In the genomic region with DNA sequence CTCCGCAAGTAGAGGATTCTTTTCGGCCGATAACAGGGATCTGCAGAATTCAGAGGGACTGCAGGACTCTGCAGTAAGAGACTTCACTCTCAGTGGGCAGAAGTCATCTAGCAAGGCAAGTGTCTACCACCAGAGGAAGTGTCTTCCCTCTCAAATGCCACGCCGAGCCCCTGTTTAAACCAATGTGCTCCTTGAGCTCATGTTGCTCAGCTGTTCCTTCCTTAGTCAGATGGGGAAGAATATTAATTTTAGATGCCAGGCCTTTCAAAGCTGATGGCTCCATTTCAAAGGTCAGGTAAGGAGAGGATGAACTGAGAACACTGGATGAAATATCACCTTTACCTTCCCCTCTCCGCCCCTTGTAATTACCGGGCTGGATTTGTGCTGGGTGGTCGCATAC, we compare ENCODE assay signal across 30 mouse cellular contexts. TPM values are rescaled to one million over a fixed set of nuclear protein-coding genes. Genes with fewer than 3 reads are reported as not detected.
DNase-seq lines count a peak whose midpoint lies in the region; ATAC-seq and TF ChIP-seq lines count a peak whose summit lies in the region.
"Had no signal": no experiment of that assay in that cellular context is flagged by ENCODE, and none has a peak within 500 bp of the region (broad histone marks: within the 10 kb centered on the region; RNA-seq: fewer than 3 reads in every experiment).

A gene (minus strand): TSS at position 139 of the 400 bp plus-strand sequence.

- H3K27me3 ChIP-seq in heart, adult 2 months (ENCODE audit: control insufficient read depth, insufficient read depth, low read length): no peaks in the 10 kb centered on the region
- no peaks in the 10 kb centered on the region for H3K27me3 ChIP-seq in heart, embryonic 11.5 days (ENCODE audit: control insufficient read depth, insufficient read depth, low read length)
- no peaks in the 10 kb centered on the region for H3K27me3 ChIP-seq in kidney, embryonic 14.5 days (ENCODE audit: control insufficient read depth, insufficient read depth, low read length)
- H3K27me3 ChIP-seq: CH12.LX; embryonic facial prominence, embryonic 13.5 days; forebrain, embryonic 13.5 days; heart, embryonic 13.5 days; intestine, embryonic 15.5 days; limb, embryonic 12.5 days; liver, embryonic 12.5 days; midbrain, embryonic 13.5 days; Patski had no signal

- no peak within 1 kb of the TSS for H3K4me3 ChIP-seq in heart, adult 2 months
- no peak within 1 kb of the TSS for H3K4me3 ChIP-seq in heart, embryonic 11.5 days (ENCODE audit: low read depth, low read length)
- no peak within 1 kb of the TSS for H3K4me3 ChIP-seq in kidney, embryonic 14.5 days (ENCODE audit: low read length)
- H3K4me3 ChIP-seq: embryonic facial prominence, embryonic 13.5 days; forebrain, embryonic 13.5 days; heart, embryonic 13.5 days; hindbrain, embryonic 10.5 days; intestine, embryonic 15.5 days; limb, embryonic 12.5 days; liver, embryonic 12.5 days; megakaryocyte, embryonic 14.5 days; midbrain, embryonic 13.5 days had no signal

- DNase-seq in heart, adult 2 months: no peak
- DNase-seq in gastrocnemius, adult 18-20 months (ENCODE audit: low spot score): peak; percentile 70
- DNase-seq in gastrocnemius, postnatal 14 days: no peak
- no peak for DNase-seq in heart, postnatal 4 days
- no peak for DNase-seq in adrenal gland, adult (ENCODE audit: inconsistent age in 2 of 2, low spot score in 1 of 2)
- DNase-seq: adrenal gland, adult 2 months; cerebellum, adult 18-20 months; cerebellum, postnatal 25 days; kidney, adult 9 months; layer of hippocampus, postnatal 36 days; lung, adult 2 months; right cerebral cortex, postnatal 25 days; thymus, postnatal 25 days had no signal

- no peak for ATAC-seq in heart, embryonic 11.5 days (replicated peaks; ENCODE audit: insufficient number of reproducible peaks, low FRiP score, low TSS enrichment)
- no peak for ATAC-seq in kidney, embryonic 14.5 days (ENCODE audit: low FRiP score, low TSS enrichment)
- ATAC-seq: forebrain, embryonic 13.5 days; hindbrain, embryonic 16.5 days; intestine, embryonic 15.5 days; liver, embryonic 12.5 days; midbrain, embryonic 13.5 days; Patski had no signal

- 66% methylated on average over 8 of the region's 8 CpGs for WGBS in heart, adult 2 months
- WGBS in heart, embryonic 11.5 days (ENCODE audit: insufficient replicate concordance): 72% methylated on average over 8 of the region's 8 CpGs
- 84% methylated on average over 8 of the region's 8 CpGs for WGBS in kidney, embryonic 14.5 days

- no peak within 1 kb of the TSS for H3K9ac ChIP-seq in heart, adult 2 months (ENCODE audit: low read depth, low read length)
- no peak within 1 kb of the TSS for H3K9ac ChIP-seq in heart, embryonic 11.5 days (ENCODE audit: low read depth, low read length)
- no peak within 1 kb of the TSS for H3K9ac ChIP-seq in kidney, embryonic 14.5 days (ENCODE audit: low read depth, low read length)
- H3K9ac ChIP-seq: embryonic facial prominence, embryonic 13.5 days; forebrain, embryonic 13.5 days; heart, embryonic 13.5 days; intestine, embryonic 15.5 days; limb, embryonic 12.5 days; liver, embryonic 12.5 days; midbrain, embryonic 13.5 days had no signal

- no peaks in the 10 kb centered on the region for H3K79me2 ChIP-seq in heart, adult 2 months (replicated peaks; ENCODE audit: control insufficient read depth, insufficient read depth, low read length)

- no peak within 1 kb of the TSS for H3K4me2 ChIP-seq in heart, embryonic 11.5 days
- no peak within 1 kb of the TSS for H3K4me2 ChIP-seq in kidney, embryonic 14.5 days (replicated peaks; ENCODE audit: low read depth, low read length)
- H3K4me2 ChIP-seq: embryonic facial prominence, embryonic 13.5 days; forebrain, embryonic 13.5 days; heart, embryonic 13.5 days; intestine, embryonic 15.5 days; limb, embryonic 12.5 days; liver, embryonic 12.5 days; midbrain, embryonic 13.5 days had no signal

- no peak within 1 kb of the TSS for H3K27ac ChIP-seq in heart, adult 2 months
- H3K27ac ChIP-seq in heart, embryonic 11.5 days (ENCODE audit: low read depth, low read length): no peak within 1 kb of the TSS
- no peak within 1 kb of the TSS for H3K27ac ChIP-seq in kidney, embryonic 14.5 days (ENCODE audit: low read depth, low read length)
- H3K27ac ChIP-seq: embryonic facial prominence, embryonic 13.5 days; forebrain, embryonic 13.5 days; heart, embryonic 13.5 days; hindbrain, embryonic 10.5 days; intestine, embryonic 15.5 days; limb, embryonic 12.5 days; liver, embryonic 12.5 days; midbrain, embryonic 13.5 days had no signal

- peaks cover 1% of the 10 kb centered on the region for H3K4me1 ChIP-seq in heart, adult 2 months (ENCODE audit: control insufficient read depth, insufficient read depth, low read length)
- no peaks in the 10 kb centered on the region for H3K4me1 ChIP-seq in heart, embryonic 11.5 days (ENCODE audit: control insufficient read depth, insufficient read depth, low read length)
- 0 out of 2 replicates have a peak, but pooled peaks cover 2% of the 10 kb centered on the region for H3K4me1 ChIP-seq in kidney, embryonic 14.5 days (ENCODE audit: control insufficient read depth, insufficient read depth, low read length)
- H3K4me1 ChIP-seq: embryonic facial prominence, embryonic 13.5 days; forebrain, embryonic 13.5 days; heart, embryonic 13.5 days; hindbrain, embryonic 10.5 days; intestine, embryonic 15.5 days; liver, embryonic 12.5 days; midbrain, embryonic 13.5 days had no signal

- H3K36me3 ChIP-seq in heart, adult 2 months (ENCODE audit: control insufficient read depth, insufficient read depth, low read length): no peaks in the 10 kb centered on the region
- no peaks in the 10 kb centered on the region for H3K36me3 ChIP-seq in heart, embryonic 11.5 days (ENCODE audit: control insufficient read depth, insufficient read depth, low read length)
- H3K36me3 ChIP-seq in kidney, embryonic 14.5 days (ENCODE audit: control insufficient read depth, insufficient read depth, low read length): no peaks in the 10 kb centered on the region
- H3K36me3 ChIP-seq: embryonic facial prominence, embryonic 13.5 days; G1E; heart, embryonic 13.5 days; hindbrain, embryonic 10.5 days; intestine, embryonic 15.5 days; limb, embryonic 12.5 days; liver, embryonic 12.5 days; midbrain, embryonic 13.5 days had no signal

- intact Hi-C loops in heart, adult 2 months (cut with DNase I): no loop called here
- intact Hi-C loops in gastrocnemius, postnatal 14 days (cut with DNase I; ENCODE audit: low total_unique reads): no loop called here

- TF ChIP-seq POLR2A in heart, adult 2 months (IDR thresholded peaks at IDR 0.05; ENCODE audit: insufficient read depth, low read depth, low read length): no peak

- TF ChIP-seq CTCF in heart, adult 2 months (IDR thresholded peaks at IDR 0.05): no peak

- no peaks in the 10 kb centered on the region for H3K9me3 ChIP-seq in heart, embryonic 11.5 days (replicated peaks; ENCODE audit: control insufficient read depth, low read length)
- H3K9me3 ChIP-seq in kidney, embryonic 14.5 days (ENCODE audit: control insufficient read depth, low read length): no peaks in the 10 kb centered on the region
- H3K9me3 ChIP-seq: embryonic facial prominence, embryonic 13.5 days; forebrain, embryonic 13.5 days; G1E; heart, embryonic 13.5 days; hindbrain, embryonic 10.5 days; intestine, embryonic 15.5 days; limb, embryonic 12.5 days; liver, embryonic 12.5 days; megakaryocyte, embryonic 14.5 days; midbrain, embryonic 13.5 days had no signal

- no peak for TF ChIP-seq EP300 in heart, adult 2 months (IDR thresholded peaks at IDR 0.05; ENCODE audit: insufficient read depth, low read depth, low read length)

RNA-seq across cellular contexts. Expression of the gene that starts here (rescaled TPM):
- 100 to 1,000 TPM; 262 to 290 TPM for total RNA-seq in heart, adult 2 months (2021)
- 59.5 and 115 TPM in 2 replicates for polyA plus RNA-seq in heart, adult 2 months (2012; rRNA removed)
- polyA plus RNA-seq in heart, embryonic 11.5 days (2014; fragmentation: Nextera tagmentation; extraction: Ambion mirVana): 0.16 TPM in 1 of 2 replicates, not detected in the other
- total RNA-seq in gastrocnemius, adult 18-20 months (2021): 1,000 to 10,000 TPM; 1,080 to 1,440 TPM
- 100 to 1,000 TPM; 102 to 239 TPM for total RNA-seq in gastrocnemius, postnatal 14 days (2021)
- 10 to 100 TPM; 55.6 to 59.7 TPM for total RNA-seq in heart, postnatal 4 days (2021)
- 0.14 TPM in 1 of 2 replicates, not detected in the other for polyA plus RNA-seq in kidney, embryonic 14.5 days (2014; fragmentation: Nextera tagmentation; extraction: Ambion mirVana)
- total RNA-seq: adrenal gland, adult 2 months; CH12.LX; monocyte, adult 5-6 weeks had no signal
- polyA plus RNA-seq: adrenal gland, adult 2 months; forebrain, embryonic 13.5 days; G1E; hindbrain, embryonic 10.5 days; spleen, adult 2 months had no signal

Comparison
In these comparisons a context has a peak if more than half of its experiments do, and no peak if none do; other contexts are left out.
1. RNA of the gene that starts here (polyA plus RNA-seq): 59.5 to 115 TPM in heart, adult 2 months; 0.16 TPM in heart, embryonic 11.5 days and 0.14 TPM in kidney, embryonic 14.5 days; every median in the first group is over 10 times any median in the second.